Mouse (Mus musculus): ENCODE results near the gene Dhdh. TPM values are rescaled to one million over a fixed set of nuclear protein-coding genes. Genes with fewer than 3 reads are reported as not detected.
"Not testable (repeated sequence)": the region's sequence is repeated elsewhere in the genome, so short reads cannot be mapped to it uniquely, and the experiment has no call there.

The Dhdh gene
- total RNA-seq, 2 experiments from 2014 or later: 2.7 to 4.0 TPM

GRCm38 (mm10) chr7:45515436-45515835, 26.8 kb upstream of the Dhdh start:
- intact Hi-C loops (cut with DNase I): no loop called here
- no peak for DNase-seq (ENCODE audit: low spot score in 2 of 2)

GRCm38 (mm10) chr7:45514411-45514810, 25.8 kb upstream of the Dhdh start:
- DNase-seq (ENCODE audit: low spot score in 2 of 2): no peak
- intact Hi-C loops (cut with DNase I): no loop called here

- peak; percentile 88 to 94 for DNase-seq (ENCODE audit: low spot score in 2 of 2)
- intact Hi-C loops (cut with DNase I): no loop called here
Measured at GRCm38 (mm10) chr7:45509912-45510787, 21.5 kb upstream of the Dhdh start, which contains the start of gene Nucb1. Nucb1 (minus strand) TSS chr7:45510406.

- intact Hi-C loops (cut with DNase I): no loop called here
Measured at GRCm38 (mm10) chr7:45509181-45509882, 20.7 kb upstream of the Dhdh start.

GRCm38 (mm10) chr7:45508561-45508960, 20.0 kb upstream of the Dhdh start:
- intact Hi-C loops (cut with DNase I): no loop called here
- no peak for DNase-seq (ENCODE audit: low spot score in 2 of 2)

More at GRCm38 (mm10) chr7:45509181-45509882, 20.7 kb upstream of the Dhdh start:
- DNase-seq (ENCODE audit: low spot score in 2 of 2): no peak

GRCm38 (mm10) chr7:45507583-45507982, 19.0 kb upstream of the Dhdh start:
- intact Hi-C loops (cut with DNase I): no loop called here
- DNase-seq (ENCODE audit: low spot score in 2 of 2): no peak

- intact Hi-C loops (cut with DNase I): no loop called here
- DNase-seq (ENCODE audit: low spot score in 2 of 2): no peak
Measured at GRCm38 (mm10) chr7:45498427-45498826, 9.8 kb upstream of the Dhdh start.

GRCm38 (mm10) chr7:45494548-45494947, 5.9 kb upstream of the Dhdh start:
- DNase-seq (ENCODE audit: low spot score in 2 of 2): no peak
- intact Hi-C loops (cut with DNase I): no loop called here

GRCm38 (mm10) chr7:45492951-45493350, 4.3 kb upstream of the Dhdh start:
- no peak for DNase-seq (ENCODE audit: low spot score in 2 of 2)
- intact Hi-C loops (cut with DNase I): loop anchor here (1.0 kb wide), 1 partner anchor 13 kb away; no protein-coding TSS in a partner anchor

GRCm38 (mm10) chr7:45492225-45492844, 3.7 kb upstream of the Dhdh start:
- no peak for DNase-seq (ENCODE audit: low spot score in 2 of 2)
- intact Hi-C loops (cut with DNase I): loop anchor here (1.0 kb wide), 1 partner anchor 14 kb away; no protein-coding TSS in a partner anchor

GRCm38 (mm10) chr7:45491264-45491663, 2.7 kb upstream of the Dhdh start:
- intact Hi-C loops (cut with DNase I): no loop called here
- no peak for DNase-seq (ENCODE audit: low spot score in 2 of 2)

- DNase-seq (ENCODE audit: low spot score in 2 of 2): peak; percentile 10 to 74
Measured at GRCm38 (mm10) chr7:45490822-45491221, 2.2 kb upstream of the Dhdh start.

GRCm38 (mm10) chr7:45489578-45489977, 973 bp upstream of the Dhdh start:
- intact Hi-C loops (cut with DNase I): no loop called here
- DNase-seq (ENCODE audit: low spot score in 2 of 2): no peak

More at GRCm38 (mm10) chr7:45490822-45491221, 2.2 kb upstream of the Dhdh start:
- intact Hi-C loops (cut with DNase I): no loop called here

GRCm38 (mm10) chr7:45487861-45488292, 728 bp downstream of the Dhdh start:
- intact Hi-C loops (cut with DNase I): no loop called here
- DNase-seq (ENCODE audit: low spot score in 2 of 2): no peak

GRCm38 (mm10) chr7:45486761-45487415, 1.7 kb downstream of the Dhdh start, which contains the start of gene Gm45808:
Gm45808 (minus strand) TSS chr7:45486811.
- no peak for DNase-seq (ENCODE audit: low spot score in 2 of 2)
- intact Hi-C loops (cut with DNase I): no loop called here

- intact Hi-C loops (cut with DNase I): no loop called here
- no peak for DNase-seq (ENCODE audit: low spot score in 2 of 2)
Measured at GRCm38 (mm10) chr7:45486158-45486557, 2.4 kb downstream of the Dhdh start.

- DNase-seq (ENCODE audit: low spot score in 2 of 2); intact Hi-C loops (cut with DNase I): not testable (repeated sequence)
Measured at GRCm38 (mm10) chr7:45484985-45485384, 3.6 kb downstream of the Dhdh start.

GRCm38 (mm10) chr7:45482166-45482565, 6.4 kb downstream of the Dhdh start:
- intact Hi-C loops (cut with DNase I): no loop called here
- no peak for DNase-seq (ENCODE audit: low spot score in 2 of 2)

GRCm38 (mm10) chr7:45481374-45481927, 7.2 kb downstream of the Dhdh start, which contains the start of gene Tulp2:
Tulp2 (plus strand) TSS chr7:45481877.
- intact Hi-C loops (cut with DNase I): no loop called here
- peak; percentile 58 to 79 for DNase-seq (ENCODE audit: low spot score in 2 of 2)
